Mouse (Mus musculus) CH12.LX (cell line): ENCODE results near the gene Agmat. TPM values are rescaled to one million over a fixed set of nuclear protein-coding genes. Genes with fewer than 3 reads are reported as not detected.
A peak's percentile ranks its signal among the peaks of the same experiment; 100 is the strongest.

Experiments used
- DNase-seq: peaks from one replicate; pipeline ENCODE4 v3.0.0-alpha.2; 2013; ENCODE audit errors: extremely low read depth
- H3K27ac ChIP-seq: 2 replicates; pipeline ENCODE4 v1.5.1; 2012; ENCODE audit warnings: low read depth, mild to moderate bottlenecking, control low read depth, moderate library complexity; ENCODE audit not compliant: insufficient read depth
- H3K27me3 ChIP-seq: replicated peaks from 2 replicates; pipeline ENCODE3; 2012; ENCODE audit warnings: inconsistent platforms
- H3K36me3 ChIP-seq, 2 experiments: replicated peaks in 1 of 2; 2 replicates each; pipeline versions ENCODE3 to v1.6.1; 2012; ENCODE audit warnings: inconsistent platforms in 1 of 2, low read length in 1 of 2, mild to moderate bottlenecking in 1 of 2, mixed read lengths in 1 of 2, moderate library complexity in 1 of 2; ENCODE audit not compliant: control insufficient read depth in 1 of 2, insufficient read depth in 1 of 2
- H3K4me1 ChIP-seq, 2 experiments: 2 replicates each; pipeline ENCODE4 v1.6.1; 2012; ENCODE audit warnings: inconsistent platforms in 1 of 2, moderate library complexity in 1 of 2; ENCODE audit not compliant: insufficient read depth in 2 of 2, control insufficient read depth in 1 of 2
- H3K4me2 ChIP-seq: 2 replicates; pipeline ENCODE4 v1.6.1; 2012; ENCODE audit warnings: low read depth, mild to moderate bottlenecking, control low read depth; ENCODE audit not compliant: poor library complexity, insufficient read depth, severe bottlenecking
- H3K4me3 ChIP-seq, 3 experiments: fragments of 150-350 bp in 1 of 3; sonication (generic) in 1 of 3; replicated peaks in 1 of 3; 2 replicates each; pipeline versions ENCODE3 to v1.5.1; 2011 to 2012; ENCODE audit warnings: low read depth in 2 of 3, low read length in 2 of 3, mild to moderate bottlenecking in 2 of 3, moderate library complexity in 2 of 3, control low read depth in 1 of 3, improper control_type of control experiment in 1 of 3, inconsistent platforms in 1 of 3, mixed read lengths in 1 of 3; ENCODE audit not compliant: poor library complexity in 1 of 3
- H3K79me2 ChIP-seq: replicated peaks from 2 replicates; pipeline ENCODE4 v1.6.1; 2012; ENCODE audit warnings: mild to moderate bottlenecking, moderate library complexity; ENCODE audit not compliant: control insufficient read depth, poor library complexity, insufficient read depth, severe bottlenecking; ENCODE audit errors: extremely low read depth
- H3K9ac ChIP-seq: 2 replicates; pipeline ENCODE4 v1.6.1; 2012; ENCODE audit warnings: low read depth, mild to moderate bottlenecking, control low read depth, moderate library complexity; ENCODE audit not compliant: insufficient read depth
- H3K9me3 ChIP-seq: replicated peaks from 2 replicates; pipeline ENCODE3; 2012; ENCODE audit warnings: low read length, inconsistent platforms, mixed read lengths
- BHLHE40 ChIP-seq: IDR thresholded peaks from 2 replicates; pipeline ENCODE4 v1.6.1; 2011; ENCODE audit warnings: mild to moderate bottlenecking, low read depth, low read length, improper control_type of control experiment
- CHD1 ChIP-seq: IDR thresholded peaks from 2 replicates; pipeline ENCODE4 v1.6.1; 2012; ENCODE audit warnings: low read depth, low read length, improper control_type of control experiment, inconsistent platforms
- CHD2 ChIP-seq: IDR thresholded peaks from 2 replicates; pipeline ENCODE4 v1.6.1; 2011; ENCODE audit warnings: low read length, improper control_type of control experiment
- CTCF ChIP-seq, 2 experiments: IDR thresholded peaks in 1 of 2; conservative IDR thresholded peaks in 1 of 2; 2 replicates each; pipeline ENCODE4 v1.5.1; 2011 to 2012; ENCODE audit warnings: low read depth in 2 of 2, low read length in 2 of 2, improper control_type of control experiment in 1 of 2, inconsistent platforms in 1 of 2, mild to moderate bottlenecking in 1 of 2, moderate library complexity in 1 of 2
- E2F4 ChIP-seq: IDR thresholded peaks from 2 replicates; pipeline ENCODE4 v1.6.1; 2011; ENCODE audit warnings: low read depth, low read length, improper control_type of control experiment; ENCODE audit not compliant: insufficient replicate concordance
- ELF1 ChIP-seq: IDR thresholded peaks from 2 replicates; pipeline ENCODE4 v1.6.1; 2014; ENCODE audit warnings: low read depth, mild to moderate bottlenecking, inconsistent platforms, low read length, improper control_type of control experiment
- EP300 ChIP-seq: IDR thresholded peaks from 2 replicates; pipeline ENCODE4 v1.6.1; 2011; ENCODE audit warnings: low read length, improper control_type of control experiment
- ETS1 ChIP-seq: conservative IDR thresholded peaks from 2 replicates; pipeline ENCODE4 v1.6.1; 2012; ENCODE audit warnings: low read depth, mild to moderate bottlenecking, inconsistent platforms, low read length, improper control_type of control experiment, moderate library complexity
- GABPA ChIP-seq: IDR thresholded peaks from 2 replicates; pipeline ENCODE4 v1.6.1; 2012; ENCODE audit warnings: low read depth, low read length, improper control_type of control experiment, inconsistent platforms; ENCODE audit not compliant: insufficient replicate concordance
- HCFC1 ChIP-seq: IDR thresholded peaks from 2 replicates; pipeline ENCODE4 v1.6.1; 2012; ENCODE audit warnings: low read depth, mild to moderate bottlenecking, inconsistent platforms, low read length, improper control_type of control experiment
- IRF4 ChIP-seq: IDR thresholded peaks from 2 replicates; pipeline ENCODE4 v1.6.1; 2014; ENCODE audit warnings: low read depth, mild to moderate bottlenecking, inconsistent platforms, low read length, improper control_type of control experiment
- JUN ChIP-seq: IDR thresholded peaks from 2 replicates; pipeline ENCODE4 v1.6.1; 2011; ENCODE audit warnings: low read depth, mild to moderate bottlenecking, low read length, improper control_type of control experiment, moderate library complexity; ENCODE audit not compliant: insufficient read depth
- JUND ChIP-seq: conservative IDR thresholded peaks from 2 replicates; pipeline ENCODE4 v1.6.1; 2011; ENCODE audit warnings: low read depth, low read length, improper control_type of control experiment
- KAT2A ChIP-seq: IDR thresholded peaks from 2 replicates; pipeline ENCODE4 v1.6.1; 2012; ENCODE audit warnings: low read length, improper control_type of control experiment, inconsistent platforms; ENCODE audit not compliant: insufficient replicate concordance
- MAFK ChIP-seq: IDR thresholded peaks from 2 replicates; pipeline ENCODE4 v1.6.1; 2011; ENCODE audit warnings: low read length, improper control_type of control experiment; ENCODE audit not compliant: insufficient replicate concordance
- MAX ChIP-seq: IDR thresholded peaks from 2 replicates; pipeline ENCODE4 v1.6.1; 2011; ENCODE audit warnings: low read length, improper control_type of control experiment
- MAZ ChIP-seq: IDR thresholded peaks from 2 replicates; pipeline ENCODE4 v1.6.1; 2012; ENCODE audit warnings: low read depth, mild to moderate bottlenecking, inconsistent platforms, low read length, improper control_type of control experiment, moderate library complexity
- MEF2A ChIP-seq: IDR thresholded peaks from 2 replicates; pipeline ENCODE4 v1.6.1; 2014; ENCODE audit warnings: low read depth, mild to moderate bottlenecking, inconsistent platforms, low read length, improper control_type of control experiment, borderline replicate concordance
- MXI1 ChIP-seq: IDR thresholded peaks from 2 replicates; pipeline ENCODE4 v1.6.1; 2011; ENCODE audit warnings: mild to moderate bottlenecking, low read depth, low read length, improper control_type of control experiment
- MYC ChIP-seq: IDR thresholded peaks from 2 replicates; pipeline ENCODE4 v1.6.1; 2011; ENCODE audit warnings: low read depth, mild to moderate bottlenecking, improper control_type of control experiment, low read length
- NELFE ChIP-seq: IDR thresholded peaks from 2 replicates; pipeline ENCODE4 v1.6.1; 2011; ENCODE audit warnings: low read depth, low read length, improper control_type of control experiment
- NRF1 ChIP-seq: IDR thresholded peaks from 2 replicates; pipeline ENCODE4 v1.6.1; 2014; ENCODE audit warnings: low read depth, mild to moderate bottlenecking, inconsistent platforms, low read length, improper control_type of control experiment, moderate library complexity
- PAX5 ChIP-seq: IDR thresholded peaks from 2 replicates; pipeline ENCODE4 v1.6.1; 2012; ENCODE audit warnings: low read length, inconsistent platforms, mixed read lengths
- POLR2A ChIP-seq: IDR thresholded peaks from 2 replicates; pipeline ENCODE4 v1.6.1; 2011; ENCODE audit warnings: low read depth, mild to moderate bottlenecking, improper control_type of control experiment, low read length
- POLR2AphosphoS2 ChIP-seq: IDR thresholded peaks from 2 replicates; pipeline ENCODE4 v1.6.1; 2011; ENCODE audit warnings: low read depth, low read length, improper control_type of control experiment
- RAD21 ChIP-seq: IDR thresholded peaks from 2 replicates; pipeline ENCODE4 v1.6.1; 2011; ENCODE audit warnings: low read depth, mild to moderate bottlenecking, low read length, improper control_type of control experiment, moderate library complexity
- RCOR1 ChIP-seq: conservative IDR thresholded peaks from 2 replicates; pipeline ENCODE4 v1.6.1; 2012; ENCODE audit warnings: low read depth, mild to moderate bottlenecking, inconsistent platforms, low read length, improper control_type of control experiment
- SIN3A ChIP-seq: IDR thresholded peaks from 2 replicates; pipeline ENCODE4 v1.6.1; 2012; ENCODE audit warnings: low read length, improper control_type of control experiment, inconsistent platforms
- SMC3 ChIP-seq: IDR thresholded peaks from 2 replicates; pipeline ENCODE4 v1.6.1; 2011; ENCODE audit warnings: low read depth, low read length, improper control_type of control experiment
- TBP ChIP-seq: conservative IDR thresholded peaks from 2 replicates; pipeline ENCODE4 v1.6.1; 2011; ENCODE audit warnings: low read depth, low read length, improper control_type of control experiment
- TCF12 ChIP-seq: IDR thresholded peaks from 2 replicates; pipeline ENCODE4 v1.6.1; 2014; ENCODE audit warnings: low read depth, mild to moderate bottlenecking, inconsistent platforms, low read length, improper control_type of control experiment
- USF1 ChIP-seq: IDR thresholded peaks from 2 replicates; pipeline ENCODE4 v1.6.1; 2014; ENCODE audit warnings: low read depth, mild to moderate bottlenecking, inconsistent platforms, low read length, improper control_type of control experiment
- USF2 ChIP-seq: conservative IDR thresholded peaks from 2 replicates; pipeline ENCODE4 v1.6.1; 2011; ENCODE audit warnings: low read depth, low read length, improper control_type of control experiment
- ZC3H11A ChIP-seq: IDR thresholded peaks from 2 replicates; pipeline ENCODE4 v1.6.1; 2012; ENCODE audit warnings: low read depth, mild to moderate bottlenecking, inconsistent platforms, low read length, improper control_type of control experiment
- ZKSCAN1 ChIP-seq: IDR thresholded peaks from 2 replicates; pipeline ENCODE4 v1.6.1; 2012; ENCODE audit warnings: low read depth, inconsistent platforms, low read length, improper control_type of control experiment, borderline replicate concordance
- ZMIZ1 ChIP-seq: IDR thresholded peaks from 2 replicates; pipeline ENCODE4 v1.6.1; 2012; ENCODE audit warnings: low read depth, mild to moderate bottlenecking, inconsistent platforms, low read length, improper control_type of control experiment
- ZNF384 ChIP-seq: IDR thresholded peaks from 2 replicates; pipeline ENCODE4 v1.6.1; 2012; ENCODE audit warnings: low read depth, low read length, improper control_type of control experiment, inconsistent platforms
- dilution Hi-C: fragments of 300-500 bp; cut with MboI; formaldehyde crosslinking; loops from 2 replicates; pipeline ENCODE4 v1.14.3; 2020; ENCODE audit warnings: low sequenced_read_pairs; ENCODE audit not compliant: extremely low pct_unique_long_range_greater_than_20kb, extremely low pct_ligation_motif_present
- in situ Hi-C: fragments of 300-500 bp; cut with MboI; formaldehyde crosslinking; loops from 3 replicates; pipeline ENCODE4 v1.14.3; 2019; ENCODE audit warnings: low sequenced_read_pairs, low pct_ligation_motif_present, low pct_unique_long_range_greater_than_20kb, mixed read lengths
- polyA plus RNA-seq: library from polyadenylated mRNA; unstranded; fragments of >175 nt; gene quantifications from 2 replicates; pipeline ENCODE4 v1.2.1, GENCODE M21; 2012; ENCODE audit warnings: low read depth; ENCODE audit not compliant: insufficient read length
- total RNA-seq, 2 experiments: library from RNA; depleted of rRNA; stranded (reverse); fragments of 300-350 nt in 1 of 2; fragments of >200 nt in 1 of 2; gene quantifications; 2 replicates each; pipeline ENCODE4 v1.2.3; 2012 to 2014

The Agmat gene
- total and polyA plus RNA-seq, 3 experiments = not detected

GRCm38 (mm10) chr4:141793282-141794151 is 47.0 kb downstream of the Agmat start, which contains the start of gene Casp9:
Gene Casp9 (plus strand): TSS chr4:141793612.
- H3K9me3 ChIP-seq = no peaks in the 10 kb centered on the region
- peak within 1 kb of the TSS; percentile 82 for H3K27ac ChIP-seq
- dilution Hi-C loops (no loop called here), in situ Hi-C loops (no loop called here)
- H3K79me2 ChIP-seq = no peaks in the 10 kb centered on the region
- H3K27me3 ChIP-seq = no peaks in the 10 kb centered on the region
- peak within 1 kb of the TSS; percentile 64 for H3K4me2 ChIP-seq
- peak within 1 kb of the TSS; percentile 87 for H3K9ac ChIP-seq
- peaks cover 8 to 19% of the 10 kb centered on the region in 2 experiments for H3K36me3 ChIP-seq
- H3K4me1 ChIP-seq = peaks cover 22 to 57% of the 10 kb centered on the region in 2 experiments
- peak within 1 kb of the TSS; percentile 70 to 94 (median 74) for H3K4me3 ChIP-seq
- DNase-seq = peak; percentile 96
- peak; percentile 40; the same call in 1 of the 2 replicates for TF ChIP-seq MAZ
- TF ChIP-seq ZKSCAN1 = no peak
- TF ChIP-seq CTCF (conservative IDR thresholded peaks at IDR 0.05 in 1 of 2, IDR thresholded peaks at IDR 0.05 in 1 of 2; ENCODE audit: low read depth in 2 of 2, low read length in 2 of 2) = no peak
- TF ChIP-seq JUN = no peak
- TF ChIP-seq IRF4 = peak; percentile 4; the same call in 1 of the 2 replicates
- peak; percentile 38; the same call in 1 of the 2 replicates for TF ChIP-seq SIN3A
- no peak for TF ChIP-seq RAD21
- no peak for TF ChIP-seq ZC3H11A
- 0 out of 2 replicates have a peak, but pooled peaks have one; percentile 62 for TF ChIP-seq NELFE
- TF ChIP-seq SMC3 = no peak
- TF ChIP-seq MAFK = no peak
- TF ChIP-seq ETS1 = 0 out of 2 replicates have a peak, but pooled peaks have one; percentile 7
- TF ChIP-seq MAX = peak; percentile 47; the same call in 1 of the 2 replicates
- TF ChIP-seq TCF12 = peak; percentile 29; the same call in 1 of the 2 replicates
- no peak for TF ChIP-seq MYC
- no peak; the same call in 1 of the 2 replicates for TF ChIP-seq EP300
- 0 out of 2 replicates have a peak, but pooled peaks have one; percentile 46 for TF ChIP-seq KAT2A
- peak; percentile 69; the same call in 1 of the 2 replicates for TF ChIP-seq MXI1
- no peak for TF ChIP-seq TBP
- TF ChIP-seq USF2 = no peak
- TF ChIP-seq JUND = no peak
- no peak for TF ChIP-seq RCOR1
- TF ChIP-seq USF1 = 0 out of 2 replicates have a peak, but pooled peaks have one; percentile 19
- no peak for TF ChIP-seq NRF1
- 0 out of 2 replicates have a peak, but pooled peaks have one; percentile 71 for TF ChIP-seq E2F4
- no peak for TF ChIP-seq PAX5
- TF ChIP-seq CHD2 = 0 out of 2 replicates have a peak, but pooled peaks have one; percentile 13
- peak; percentile 37; the same call in 1 of the 2 replicates for TF ChIP-seq CHD1
- peak; percentile 66 for TF ChIP-seq ELF1
- peak; percentile 59; the same call in 1 of the 2 replicates for TF ChIP-seq ZMIZ1
- TF ChIP-seq GABPA = no peak
- no peak for TF ChIP-seq BHLHE40
- TF ChIP-seq ZNF384 = no peak
- TF ChIP-seq POLR2AphosphoS2 = no peak
- TF ChIP-seq POLR2A = peak; percentile 71
- peak; percentile 11; the same call in 1 of the 2 replicates for TF ChIP-seq HCFC1
- peak; percentile 33; the same call in 1 of the 2 replicates for TF ChIP-seq MEF2A
